Mouse (Mus musculus) heart, embryonic 12.5 days (tissue): ENCODE measurements around the gene Olfr870. TPM values are rescaled to one million over a fixed set of nuclear protein-coding genes. Genes with fewer than 3 reads are reported as not detected.
"Not testable (repeated sequence)": the region's sequence is repeated elsewhere in the genome, so short reads cannot be mapped to it uniquely, and the experiment has no call there.

ENCODE experiments used
- ATAC-seq: fragments of 200-750 bp; cut with Nextera tagmentation; 2 replicates; pipeline ENCODE4 v1.8.0; 2017; ENCODE audit warnings: moderate TSS enrichment, moderate library complexity; ENCODE audit not compliant: insufficient number of reproducible peaks, low FRiP score
- H3K27ac ChIP-seq: fragments of 300-500 bp; sonication (generic); 2 replicates; pipeline ENCODE4 v1.5.1; 2016; ENCODE audit warnings: mild to moderate bottlenecking, moderate library complexity; ENCODE audit not compliant: poor library complexity, severe bottlenecking
- H3K27me3 ChIP-seq: fragments of 300-500 bp; sonication (generic); replicated peaks from 2 replicates; pipeline ENCODE4 v1.6.1; 2016; ENCODE audit warnings: mild to moderate bottlenecking, moderate library complexity
- H3K36me3 ChIP-seq: fragments of 300-500 bp; sonication (generic); 2 replicates; pipeline ENCODE4 v1.6.1; 2016; ENCODE audit warnings: mild to moderate bottlenecking, moderate library complexity
- H3K4me1 ChIP-seq: fragments of 300-500 bp; sonication (generic); replicated peaks from 2 replicates; pipeline ENCODE4 v1.6.1; 2016; ENCODE audit warnings: mild to moderate bottlenecking
- H3K4me2 ChIP-seq: fragments of 300-500 bp; sonication (generic); 2 replicates; pipeline ENCODE4 v1.6.1; 2016; ENCODE audit warnings: mild to moderate bottlenecking, moderate library complexity
- H3K4me3 ChIP-seq: fragments of 300-500 bp; sonication (generic); 2 replicates; pipeline ENCODE4 v1.5.1; 2016; ENCODE audit warnings: mild to moderate bottlenecking
- H3K9ac ChIP-seq: fragments of 300-500 bp; sonication (generic); 2 replicates; pipeline ENCODE4 v1.6.1; 2016; ENCODE audit warnings: mild to moderate bottlenecking, moderate library complexity
- H3K9me3 ChIP-seq: fragments of 300-500 bp; sonication (generic); replicated peaks from 2 replicates; pipeline ENCODE4 v1.6.1; 2016; ENCODE audit warnings: mild to moderate bottlenecking, moderate library complexity
- WGBS: fragments of 180-500 bp; shearing (Covaris S2); methylation state at CpG from one replicate; pipeline ENCODE4 v1.1.7; 2016; 5-methylcytosine and 5-hydroxymethylcytosine counted together
- polyA plus RNA-seq: library from polyadenylated mRNA; unstranded; fragments of >200 nt; fragmentation: Nextera tagmentation; extraction: Ambion mirVana; gene quantifications from 2 replicates; pipeline ENCODE4 v1.2.1, GENCODE M21; 2016

Olfr870 gene
- polyA plus RNA-seq = not detected in 2 replicates

DNA sequence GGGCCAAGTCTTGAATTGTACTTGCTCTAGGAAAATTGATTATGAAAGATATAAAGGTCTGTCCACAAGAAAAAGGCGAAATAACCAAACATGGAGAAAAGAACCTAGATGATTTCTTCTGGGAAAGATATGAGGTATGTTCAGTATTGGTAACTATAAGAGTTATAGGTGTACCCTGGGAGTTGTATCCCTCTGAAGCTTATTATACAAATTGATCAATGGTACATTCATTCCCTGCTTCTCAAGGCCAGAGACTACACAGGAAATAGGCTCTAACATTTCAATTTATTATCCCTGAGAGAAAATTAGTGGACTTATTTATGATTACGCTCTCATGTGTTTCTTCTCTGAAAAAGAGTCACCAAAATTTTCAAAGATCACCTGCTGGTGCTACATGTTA is at the start of gene Olfr870:
Gene Olfr870, minus strand, starts transcription at position 101 of the 400 bp plus-strand sequence.
- no peak within 1 kb of the TSS for H3K9ac ChIP-seq
- no peaks in the 10 kb centered on the region for H3K36me3 ChIP-seq
- H3K4me1 ChIP-seq = no peaks in the 10 kb centered on the region
- 69% methylated on average over 2 of the region's 2 CpGs for WGBS
- no peak for ATAC-seq
- no peaks in the 10 kb centered on the region for H3K27me3 ChIP-seq
- H3K9me3 ChIP-seq = peaks cover 12% of the 10 kb centered on the region
- H3K27ac ChIP-seq = no peak within 1 kb of the TSS
- H3K4me3 ChIP-seq = no peak within 1 kb of the TSS
- H3K4me2 ChIP-seq = no peak within 1 kb of the TSS

DNA sequence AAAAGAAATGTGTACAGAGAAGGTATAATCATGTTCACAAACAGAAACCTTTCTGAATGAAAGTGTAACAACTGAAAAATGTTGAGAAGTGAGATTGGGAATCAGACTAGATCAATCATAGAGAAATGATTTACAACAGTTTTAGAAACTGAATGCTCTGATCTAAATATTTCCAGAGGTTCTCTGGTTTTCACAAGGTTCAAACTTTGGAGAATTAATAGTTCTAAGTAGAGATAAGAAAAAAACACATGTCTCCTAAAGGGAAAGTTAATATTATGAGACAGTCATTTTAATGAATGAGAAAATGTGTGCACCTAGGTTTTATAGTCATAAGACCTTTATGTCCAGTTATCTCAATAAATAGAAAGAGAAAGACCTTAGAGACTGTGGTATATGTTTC is 38.0 kb upstream of the Olfr870 start, which contains the start of gene Olfr871:
Gene Olfr871, plus strand, starts transcription at position 301 of the 400 bp plus-strand sequence.
- peaks cover 6% of the 10 kb centered on the region for H3K9me3 ChIP-seq
- no peak within 1 kb of the TSS for H3K9ac ChIP-seq
- H3K36me3 ChIP-seq = no peaks in the 10 kb centered on the region
- H3K4me3 ChIP-seq = no peak within 1 kb of the TSS
- no peaks in the 10 kb centered on the region for H3K27me3 ChIP-seq
- no peak within 1 kb of the TSS for H3K27ac ChIP-seq
- no peak for ATAC-seq
- H3K4me2 ChIP-seq = no peak within 1 kb of the TSS
- no peaks in the 10 kb centered on the region for H3K4me1 ChIP-seq

- WGBS = 52% methylated on average over 2 of the region's 2 CpGs
- no peak overlapping the region for H3K4me2 ChIP-seq
- H3K27me3 ChIP-seq = no peaks in the 10 kb centered on the region
- ATAC-seq = no peak
- no peak overlapping the region for H3K9ac ChIP-seq
- no peaks in the 10 kb centered on the region for H3K36me3 ChIP-seq
- peaks cover 3% of the 10 kb centered on the region; the same call in 1 of the 2 replicates for H3K9me3 ChIP-seq
- no peak overlapping the region for H3K4me3 ChIP-seq
- H3K4me1 ChIP-seq = no peaks in the 10 kb centered on the region
- H3K27ac ChIP-seq = no peak overlapping the region
These were observed 37.6 kb upstream of the Olfr870 start for GRCm38 (mm10) chr9:20211477-20211876.

- ATAC-seq = no peak
- H3K4me1 ChIP-seq = no peaks in the 10 kb centered on the region
- WGBS = 36% methylated on average over 1 of the region's 1 CpGs
- H3K9ac ChIP-seq = no peak overlapping the region
- H3K27me3 ChIP-seq = no peaks in the 10 kb centered on the region
- peaks cover 3% of the 10 kb centered on the region; the same call in 1 of the 2 replicates for H3K9me3 ChIP-seq
- no peak overlapping the region for H3K27ac ChIP-seq
- no peak overlapping the region for H3K4me2 ChIP-seq
- H3K4me3 ChIP-seq = no peak overlapping the region
- H3K36me3 ChIP-seq = no peaks in the 10 kb centered on the region
These were observed 37.0 kb upstream of the Olfr870 start for GRCm38 (mm10) chr9:20210812-20211211.

GRCm38 (mm10) chr9:20203413-20203984 is 29.6 kb upstream of the Olfr870 start:
- H3K36me3 ChIP-seq, H3K4me3 ChIP-seq, ATAC-seq, H3K9ac ChIP-seq, H3K27me3 ChIP-seq, H3K4me1 ChIP-seq, H3K4me2 ChIP-seq, H3K27ac ChIP-seq: not testable (repeated sequence)
- WGBS = 75% methylated on average over 7 of the region's 7 CpGs
- H3K9me3 ChIP-seq = peaks cover 11% of the 10 kb centered on the region

- ATAC-seq = no peak
These were observed 28.3 kb upstream of the Olfr870 start for GRCm38 (mm10) chr9:20202131-20202530.

GRCm38 (mm10) chr9:20179463-20179862 is 5.6 kb upstream of the Olfr870 start:
- no peak overlapping the region for H3K27ac ChIP-seq
- no peak overlapping the region for H3K4me3 ChIP-seq
- no peak overlapping the region for H3K4me2 ChIP-seq
- ATAC-seq = no peak
- no peaks in the 10 kb centered on the region for H3K4me1 ChIP-seq
- WGBS = 56% methylated on average over 5 of the region's 5 CpGs
- H3K27me3 ChIP-seq = no peaks in the 10 kb centered on the region
- H3K9me3 ChIP-seq = peaks cover 32% of the 10 kb centered on the region
- no peaks in the 10 kb centered on the region for H3K36me3 ChIP-seq
- H3K9ac ChIP-seq = no peak overlapping the region

More at GRCm38 (mm10) chr9:20202131-20202530, 28.3 kb upstream of the Olfr870 start:
- 67% methylated on average over 1 of the region's 1 CpGs for WGBS
- no peaks in the 10 kb centered on the region for H3K36me3 ChIP-seq
- no peak overlapping the region for H3K4me2 ChIP-seq
- no peak overlapping the region for H3K9ac ChIP-seq
- peaks cover 11% of the 10 kb centered on the region for H3K9me3 ChIP-seq
- no peak overlapping the region for H3K4me3 ChIP-seq
- no peaks in the 10 kb centered on the region for H3K4me1 ChIP-seq
- H3K27ac ChIP-seq = no peak overlapping the region
- H3K27me3 ChIP-seq = no peaks in the 10 kb centered on the region

DNA sequence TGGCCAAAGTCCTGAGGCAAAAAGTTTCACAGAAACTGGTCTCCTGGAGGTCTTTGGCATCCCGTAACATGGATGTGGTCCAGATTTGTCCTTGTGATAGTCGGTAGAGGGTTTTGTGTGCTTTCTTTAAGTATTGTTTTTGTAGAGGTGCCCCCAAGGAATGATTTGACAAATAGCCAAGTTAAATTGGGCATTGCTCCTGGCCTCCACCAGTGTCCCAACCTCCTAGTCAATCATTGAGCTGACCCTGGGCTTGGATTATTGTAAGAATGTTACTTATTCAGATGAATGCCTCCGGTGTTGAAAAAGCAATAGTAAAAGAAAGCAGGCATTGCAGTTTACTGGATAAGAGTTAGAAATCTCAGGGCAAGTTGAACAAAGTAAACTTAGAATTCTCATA is 24.2 kb downstream of the Olfr870 start:
- no peaks in the 10 kb centered on the region for H3K36me3 ChIP-seq
- H3K4me2 ChIP-seq = no peak overlapping the region
- peaks cover 27% of the 10 kb centered on the region for H3K9me3 ChIP-seq
- no peak overlapping the region for H3K27ac ChIP-seq
- WGBS = 72% methylated on average over 3 of the region's 3 CpGs
- no peaks in the 10 kb centered on the region for H3K27me3 ChIP-seq
- no peak for ATAC-seq
- no peak overlapping the region for H3K4me3 ChIP-seq
- H3K4me1 ChIP-seq = no peaks in the 10 kb centered on the region
- H3K9ac ChIP-seq = no peak overlapping the region

GRCm38 (mm10) chr9:20128709-20129108 is 45.1 kb downstream of the Olfr870 start, which contains the start of gene Olfr869:
Gene Olfr869 (plus strand): TSS chr9:20129009.
- 0 out of 2 replicates have a peak, but pooled peaks cover 5% of the 10 kb centered on the region for H3K9me3 ChIP-seq
- H3K36me3 ChIP-seq = no peaks in the 10 kb centered on the region
- no peak within 1 kb of the TSS for H3K4me3 ChIP-seq
- ATAC-seq = no peak
- no peak within 1 kb of the TSS for H3K9ac ChIP-seq
- WGBS = 61% methylated on average over 2 of the region's 2 CpGs
- H3K4me2 ChIP-seq = no peak within 1 kb of the TSS
- no peaks in the 10 kb centered on the region for H3K27me3 ChIP-seq
- no peak within 1 kb of the TSS for H3K27ac ChIP-seq
- H3K4me1 ChIP-seq = no peaks in the 10 kb centered on the region

Other genes with a start within 250 kb of the Olfr870 start
- gene Olfr866, start 146.0 kb downstream of the Olfr870 start, polyA plus RNA-seq = not detected in 2 replicates
- not detected in 2 replicates for gene Olfr867, start 116.5 kb downstream of the Olfr870 start, polyA plus RNA-seq
- not detected in 2 replicates for gene Olfr868, start 75.4 kb downstream of the Olfr870 start, polyA plus RNA-seq
- gene Olfr869, start 45.0 kb downstream of the Olfr870 start, polyA plus RNA-seq = not detected in 2 replicates
- gene Olfr871, start 38.1 kb upstream of the Olfr870 start, polyA plus RNA-seq = not detected in 2 replicates
- not detected in 2 replicates for gene Olfr872, start 63.1 kb upstream of the Olfr870 start, polyA plus RNA-seq
- gene Olfr39, start 108.3 kb upstream of the Olfr870 start, polyA plus RNA-seq = not detected in 2 replicates
- gene Olfr873, start 124.5 kb upstream of the Olfr870 start, polyA plus RNA-seq = not detected in 2 replicates
- not detected in 2 replicates for gene Olfr18, start 162.0 kb upstream of the Olfr870 start, polyA plus RNA-seq
- 30.8 and 31.7 TPM in 2 replicates for gene Zfp560, start 211.1 kb upstream of the Olfr870 start, polyA plus RNA-seq